Mouse (Mus musculus): ENCODE measurements around the gene Utrn. TPM values are rescaled to one million over a fixed set of nuclear protein-coding genes. Genes with fewer than 3 reads are reported as not detected.

Utrn gene
- polyA plus RNA-seq, 1 experiment from 2014 or later, result 90.3 TPM

DNA sequence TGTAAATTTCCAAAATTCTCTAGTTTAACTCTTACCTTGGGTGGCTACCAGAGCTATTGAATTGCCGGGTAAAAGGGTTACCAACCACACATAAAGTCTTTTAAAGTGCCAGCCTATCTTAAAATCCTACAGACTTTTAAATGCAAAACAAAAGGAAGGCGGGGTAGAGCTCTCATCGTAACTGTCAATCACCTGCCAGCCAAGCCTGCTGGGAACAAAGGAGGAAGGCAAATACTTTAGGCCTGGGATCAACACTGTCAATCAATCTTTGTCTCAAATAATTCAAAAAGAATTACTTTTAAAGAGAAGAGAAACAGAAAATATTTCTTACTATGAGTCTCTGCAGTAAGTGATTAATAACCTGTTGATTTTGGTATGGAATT is 10.1 kb upstream of the Utrn start:
- Histone ChIP-seq H3K4me3 (ENCODE audit: low read depth, low read length) (no peak overlapping the region), H3K4me2 (replicated peaks; ENCODE audit: low read depth, low read length) (no peak overlapping the region), H3K9ac (replicated peaks; ENCODE audit: low read depth, low read length) (no peak overlapping the region), H3K4me1 (ENCODE audit: control insufficient read depth, insufficient read depth, low read length) (peaks cover 5% of the 10 kb centered on the region; the same call in 1 of the 2 replicates), H3K9me3 (ENCODE audit: control insufficient read depth, low read depth, low read length) (no peaks in the 10 kb centered on the region), H3K27me3 (ENCODE audit: control insufficient read depth, insufficient read depth, low read length) (no peaks in the 10 kb centered on the region), H3K36me3 (ENCODE audit: control insufficient read depth, insufficient read depth, low read length) (no peaks in the 10 kb centered on the region), H3K27ac (ENCODE audit: low read length) (no peak overlapping the region)
- ATAC-seq (ENCODE audit: insufficient number of reproducible peaks, insufficient read depth, low FRiP score, low read depth), result no peak
- WGBS, result 22% methylated on average over 3 of the region's 3 CpGs

DNA sequence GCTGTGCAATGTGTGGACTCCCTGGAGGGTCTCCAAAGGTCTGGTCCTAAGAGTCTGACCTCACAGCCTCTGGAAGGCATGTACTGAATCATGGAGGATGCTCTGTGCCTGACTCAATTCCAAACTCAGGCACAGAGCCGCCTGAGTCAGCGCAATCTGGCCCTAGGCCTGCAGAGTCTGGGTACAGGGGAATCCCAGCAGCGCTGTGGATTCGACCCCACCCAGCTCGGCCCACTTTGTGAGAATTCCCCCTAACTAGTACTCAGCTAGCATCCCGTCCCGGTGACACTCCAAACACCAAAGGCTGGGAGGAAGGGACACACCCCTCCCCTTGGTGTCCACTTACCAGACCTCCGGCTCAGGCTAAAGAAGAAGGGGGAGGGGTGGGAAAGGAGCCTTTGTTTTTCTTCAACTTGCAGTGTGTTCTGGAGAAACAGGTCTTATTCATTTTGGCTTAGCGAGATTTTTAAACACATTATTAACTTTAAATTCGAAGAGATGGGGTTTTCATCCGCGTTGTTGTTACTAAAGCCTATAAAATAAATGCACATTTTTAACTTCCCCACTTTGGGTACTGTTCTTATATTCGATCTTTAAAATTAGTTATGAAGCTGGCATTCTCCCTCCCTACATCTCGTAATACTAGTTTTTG is 9.6 kb upstream of the Utrn start:
- Histone ChIP-seq H3K27ac (ENCODE audit: low read length) (no peak overlapping the region), H3K4me3 (ENCODE audit: low read depth, low read length) (no peak overlapping the region), H3K4me1 (ENCODE audit: control insufficient read depth, insufficient read depth, low read length) (peaks cover 5% of the 10 kb centered on the region; the same call in 1 of the 2 replicates), H3K36me3 (ENCODE audit: control insufficient read depth, insufficient read depth, low read length) (no peaks in the 10 kb centered on the region), H3K27me3 (ENCODE audit: control insufficient read depth, insufficient read depth, low read length) (no peaks in the 10 kb centered on the region), H3K4me2 (replicated peaks; ENCODE audit: low read depth, low read length) (peak overlapping the region; percentile 28; the same call in 1 of the 2 replicates), H3K9me3 (ENCODE audit: control insufficient read depth, low read depth, low read length) (no peaks in the 10 kb centered on the region), H3K9ac (replicated peaks; ENCODE audit: low read depth, low read length) (no peak overlapping the region)
- 13% methylated on average over 14 of the region's 14 CpGs for WGBS
- ATAC-seq (ENCODE audit: insufficient number of reproducible peaks, insufficient read depth, low FRiP score, low read depth), result no peak

GRCm38 (mm10) chr10:12876426-12876825 is 7.3 kb upstream of the Utrn start:
- Histone ChIP-seq H3K9me3 (ENCODE audit: control insufficient read depth, low read depth, low read length) (no peaks in the 10 kb centered on the region), H3K4me1 (ENCODE audit: control insufficient read depth, insufficient read depth, low read length) (peaks cover 5% of the 10 kb centered on the region; the same call in 1 of the 2 replicates), H3K27me3 (ENCODE audit: control insufficient read depth, insufficient read depth, low read length) (no peaks in the 10 kb centered on the region), H3K36me3 (ENCODE audit: control insufficient read depth, insufficient read depth, low read length) (no peaks in the 10 kb centered on the region), H3K4me2 (replicated peaks; ENCODE audit: low read depth, low read length) (no peak overlapping the region), H3K9ac (replicated peaks; ENCODE audit: low read depth, low read length) (no peak overlapping the region), H3K4me3 (ENCODE audit: low read depth, low read length) (no peak overlapping the region), H3K27ac (ENCODE audit: low read length) (no peak overlapping the region)
- 75% methylated on average over 3 of the region's 3 CpGs for WGBS
- no peak for ATAC-seq (ENCODE audit: insufficient number of reproducible peaks, insufficient read depth, low FRiP score, low read depth)

DNA sequence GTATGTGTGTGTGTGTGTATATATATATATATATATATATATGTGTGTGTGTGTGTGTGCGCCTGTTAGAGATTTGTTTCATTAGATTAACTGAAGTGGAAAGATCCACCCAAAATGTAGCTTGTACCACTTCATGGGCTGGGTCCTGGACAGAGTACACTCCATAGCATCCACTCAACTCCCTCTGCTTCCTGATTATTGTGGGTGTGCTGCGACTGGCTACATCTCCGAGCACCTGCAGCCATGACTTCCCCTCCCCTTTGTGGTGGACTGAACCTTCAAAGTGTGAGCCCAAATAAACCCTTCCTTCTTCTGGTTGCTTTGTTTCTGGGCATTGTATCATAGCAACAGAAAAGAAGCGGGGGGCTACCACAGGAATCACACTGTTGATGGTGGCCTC is 6.2 kb upstream of the Utrn start:
- Histone ChIP-seq H3K4me1 (ENCODE audit: control insufficient read depth, insufficient read depth, low read length) (peaks cover 5% of the 10 kb centered on the region; the same call in 1 of the 2 replicates), H3K27ac (ENCODE audit: low read length) (no peak overlapping the region), H3K9me3 (ENCODE audit: control insufficient read depth, low read depth, low read length) (no peaks in the 10 kb centered on the region), H3K4me2 (replicated peaks; ENCODE audit: low read depth, low read length) (no peak overlapping the region), H3K36me3 (ENCODE audit: control insufficient read depth, insufficient read depth, low read length) (no peaks in the 10 kb centered on the region), H3K4me3 (ENCODE audit: low read depth, low read length) (no peak overlapping the region), H3K27me3 (ENCODE audit: control insufficient read depth, insufficient read depth, low read length) (no peaks in the 10 kb centered on the region), H3K9ac (replicated peaks; ENCODE audit: low read depth, low read length) (no peak overlapping the region)
- no peak for ATAC-seq (ENCODE audit: insufficient number of reproducible peaks, insufficient read depth, low FRiP score, low read depth)
- 91% methylated on average over 4 of the region's 4 CpGs for WGBS

DNA sequence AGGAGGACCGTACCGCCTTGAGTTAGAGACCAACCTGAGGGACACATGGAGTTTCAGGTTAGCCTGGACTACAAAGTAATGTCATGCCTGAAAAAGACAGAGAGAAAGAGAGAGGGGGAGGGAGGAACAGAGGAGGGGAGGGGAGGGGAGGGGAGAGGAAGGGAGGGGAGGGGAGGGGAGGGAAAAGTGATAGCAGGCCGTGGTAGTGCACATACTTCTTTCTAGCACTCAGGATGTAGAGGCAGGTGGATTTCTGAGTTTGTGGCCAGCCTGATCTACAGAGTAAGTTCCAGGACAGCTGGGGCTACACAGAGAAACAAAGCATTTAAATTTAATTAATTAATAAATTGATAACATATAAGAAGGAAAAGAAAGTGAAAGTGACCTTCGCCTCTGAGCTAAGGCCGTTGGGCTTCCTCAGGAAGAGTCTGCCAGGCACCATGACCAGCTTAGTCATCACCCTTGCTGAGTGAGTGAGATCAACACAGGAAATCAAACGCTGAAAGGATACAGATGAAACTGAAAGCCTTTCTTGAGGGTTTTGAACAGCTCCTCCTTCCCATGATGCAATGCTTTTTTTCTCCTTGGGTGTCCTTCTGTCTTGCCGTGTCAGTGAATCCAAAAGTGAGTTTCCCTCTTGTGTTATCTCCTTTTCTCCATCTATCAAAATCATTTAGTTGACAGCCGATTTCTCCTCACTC is 5.6 kb upstream of the Utrn start:
- Histone ChIP-seq H3K27me3 (ENCODE audit: control insufficient read depth, insufficient read depth, low read length) (no peaks in the 10 kb centered on the region), H3K4me1 (ENCODE audit: control insufficient read depth, insufficient read depth, low read length) (peaks cover 5% of the 10 kb centered on the region; the same call in 1 of the 2 replicates), H3K4me3 (ENCODE audit: low read depth, low read length) (no peak overlapping the region), H3K9ac (replicated peaks; ENCODE audit: low read depth, low read length) (no peak overlapping the region), H3K4me2 (replicated peaks; ENCODE audit: low read depth, low read length) (no peak overlapping the region), H3K9me3 (ENCODE audit: control insufficient read depth, low read depth, low read length) (no peaks in the 10 kb centered on the region), H3K27ac (ENCODE audit: low read length) (no peak overlapping the region), H3K36me3 (ENCODE audit: control insufficient read depth, insufficient read depth, low read length) (no peaks in the 10 kb centered on the region)
- WGBS, result 62% methylated on average over 8 of the region's 8 CpGs
- ATAC-seq (ENCODE audit: insufficient number of reproducible peaks, insufficient read depth, low FRiP score, low read depth), result no peak

DNA sequence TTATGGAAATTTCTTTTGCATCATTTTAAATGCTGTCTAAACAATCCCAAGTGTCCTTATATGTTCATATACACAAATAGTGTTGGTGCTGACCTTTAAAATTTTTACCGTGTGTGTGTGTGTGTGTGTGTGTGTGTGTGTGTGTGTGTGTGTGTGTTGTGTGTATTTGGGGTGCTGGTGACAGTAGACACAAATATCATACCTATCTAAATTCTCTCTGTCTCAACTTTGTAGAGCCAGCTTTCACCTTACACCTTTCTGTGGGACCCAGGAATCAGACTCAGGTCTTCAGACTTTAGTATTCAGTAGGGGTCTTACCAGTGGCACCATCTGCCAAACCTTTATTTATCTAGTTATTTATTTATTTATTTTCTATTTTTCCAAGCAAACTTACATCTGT is 681 bp upstream of the Utrn start:
- H3K27ac ChIP-seq (ENCODE audit: low read length), result no peak overlapping the region
- no peaks in the 10 kb centered on the region for H3K4me1 ChIP-seq (ENCODE audit: control insufficient read depth, insufficient read depth, low read length)
- WGBS, result 31% methylated on average over 1 of the region's 1 CpGs

GRCm38 (mm10) chr10:12868189-12869028 is 756 bp downstream of the Utrn start:
- H3K4me2 ChIP-seq (replicated peaks; ENCODE audit: low read depth, low read length), result peak overlapping the region; percentile 86
- ATAC-seq (ENCODE audit: insufficient number of reproducible peaks, insufficient read depth, low FRiP score, low read depth), result peak; percentile 79
- H3K9me3 ChIP-seq (ENCODE audit: control insufficient read depth, low read depth, low read length), result no peaks in the 10 kb centered on the region
- under 1% methylated on average over 41 of the region's 41 CpGs for WGBS
- peak overlapping the region; percentile 93 for H3K27ac ChIP-seq (ENCODE audit: low read length)
- H3K27me3 ChIP-seq (ENCODE audit: control insufficient read depth, insufficient read depth, low read length), result no peaks in the 10 kb centered on the region
- no peaks in the 10 kb centered on the region for H3K4me1 ChIP-seq (ENCODE audit: control insufficient read depth, insufficient read depth, low read length)
- H3K4me3 ChIP-seq (ENCODE audit: low read depth, low read length), result peak overlapping the region; percentile 76
- H3K9ac ChIP-seq (replicated peaks; ENCODE audit: low read depth, low read length), result peak overlapping the region; percentile 90
- no peaks in the 10 kb centered on the region for H3K36me3 ChIP-seq (ENCODE audit: control insufficient read depth, insufficient read depth, low read length)

More for the DNA sequence above, 681 bp upstream of the Utrn start:
- Histone ChIP-seq H3K4me2 (replicated peaks; ENCODE audit: low read depth, low read length) (peak overlapping the region; percentile 86), H3K4me3 (ENCODE audit: low read depth, low read length) (peak overlapping the region; percentile 76), H3K27me3 (ENCODE audit: control insufficient read depth, insufficient read depth, low read length) (no peaks in the 10 kb centered on the region), H3K9ac (replicated peaks; ENCODE audit: low read depth, low read length) (0 out of 2 replicates have a peak overlapping the region, but pooled peaks have one; percentile 90), H3K9me3 (ENCODE audit: control insufficient read depth, low read depth, low read length) (no peaks in the 10 kb centered on the region), H3K36me3 (ENCODE audit: control insufficient read depth, insufficient read depth, low read length) (no peaks in the 10 kb centered on the region)
- no peak for ATAC-seq (ENCODE audit: insufficient number of reproducible peaks, insufficient read depth, low FRiP score, low read depth)

- peak overlapping the region; percentile 76 for H3K4me3 ChIP-seq (ENCODE audit: low read depth, low read length)
- H3K4me2 ChIP-seq (replicated peaks; ENCODE audit: low read depth, low read length), result peak overlapping the region; percentile 86
- peak overlapping the region; percentile 90; the same call in 1 of the 2 replicates for H3K9ac ChIP-seq (replicated peaks; ENCODE audit: low read depth, low read length)
- no peaks in the 10 kb centered on the region for H3K27me3 ChIP-seq (ENCODE audit: control insufficient read depth, insufficient read depth, low read length)
- no peak for ATAC-seq (ENCODE audit: insufficient number of reproducible peaks, insufficient read depth, low FRiP score, low read depth)
- H3K27ac ChIP-seq (ENCODE audit: low read length), result peak overlapping the region; percentile 93; the same call in 1 of the 2 replicates
- H3K4me1 ChIP-seq (ENCODE audit: control insufficient read depth, insufficient read depth, low read length), result no peaks in the 10 kb centered on the region
- H3K36me3 ChIP-seq (ENCODE audit: control insufficient read depth, insufficient read depth, low read length), result no peaks in the 10 kb centered on the region
- WGBS, result under 1% methylated on average over 12 of the region's 12 CpGs
- no peaks in the 10 kb centered on the region for H3K9me3 ChIP-seq (ENCODE audit: control insufficient read depth, low read depth, low read length)
Measured at GRCm38 (mm10) chr10:12867733-12868188, 1.4 kb downstream of the Utrn start.

All from stomach, embryonic 14.5 days (tissue).